Mouse (Mus musculus) small intestine, adult 2 months (tissue): ENCODE results near the gene Abt1.

ENCODE experiments used
- CTCF ChIP-seq: fragments of 200-500 bp; IDR thresholded peaks from 2 replicates; pipeline ENCODE4 v1.5.1; 2012; ENCODE audit warnings: low read depth, mild to moderate bottlenecking, control low read depth, inconsistent platforms, low read length, moderate library complexity, mixed read lengths; ENCODE audit not compliant: insufficient replicate concordance, insufficient read length; ENCODE audit errors: extremely low read depth
- POLR2A ChIP-seq: fragments of 200-500 bp; IDR thresholded peaks from 2 replicates; pipeline ENCODE4 v1.6.1; 2012; ENCODE audit warnings: low read depth, mild to moderate bottlenecking, control low read depth, inconsistent platforms, low read length, moderate library complexity

- TF ChIP-seq CTCF: no peak
- no peak for TF ChIP-seq POLR2A
Observed at GRCm38 (mm10) chr13:23439901-23440300, 16.2 kb upstream of the Abt1 start.
